Mouse (Mus musculus) ovary, postnatal 14 days (tissue): ENCODE measurements around the gene Slc44a3.

Experiments
- DNase-seq: peaks from one replicate; pipeline ENCODE4 v3.0.0; 2022; ENCODE audit warnings: low spot score

Gene Slc44a3

GRCm38 (mm10) chr3:121500734-121501133 is 31.5 kb downstream of the Slc44a3 start:
- no peak for DNase-seq

GRCm38 (mm10) chr3:121500225-121500624 is 32.0 kb downstream of the Slc44a3 start:
- DNase-seq = peak; percentile 74

GRCm38 (mm10) chr3:121493997-121494421 is 38.2 kb downstream of the Slc44a3 start:
- no peak for DNase-seq

- no peak for DNase-seq
These were observed 40.2 kb downstream of the Slc44a3 start for GRCm38 (mm10) chr3:121492026-121492425.

- no peak for DNase-seq
These were observed 41.3 kb downstream of the Slc44a3 start for GRCm38 (mm10) chr3:121490941-121491340.

- no peak for DNase-seq
These were observed 42.6 kb downstream of the Slc44a3 start for GRCm38 (mm10) chr3:121489462-121490118.

- DNase-seq = no peak
These were observed 47.0 kb downstream of the Slc44a3 start for GRCm38 (mm10) chr3:121485201-121485600.

- no peak for DNase-seq
These were observed 48.7 kb downstream of the Slc44a3 start for GRCm38 (mm10) chr3:121483266-121484161.

- DNase-seq = no peak
These were observed 50.6 kb downstream of the Slc44a3 start for GRCm38 (mm10) chr3:121481564-121481963.

GRCm38 (mm10) chr3:121480961-121481436 is 51.2 kb downstream of the Slc44a3 start:
- no peak for DNase-seq

GRCm38 (mm10) chr3:121480030-121480960 is 51.9 kb downstream of the Slc44a3 start:
- DNase-seq = no peak

GRCm38 (mm10) chr3:121474738-121475137 is 57.5 kb downstream of the Slc44a3 start:
- no peak for DNase-seq

- no peak for DNase-seq
These were observed 60.5 kb downstream of the Slc44a3 start for GRCm38 (mm10) chr3:121471703-121472102.

GRCm38 (mm10) chr3:121469185-121469975 is 62.8 kb downstream of the Slc44a3 start:
- DNase-seq = peak; percentile 34

- DNase-seq = no peak
These were observed 64.1 kb downstream of the Slc44a3 start for GRCm38 (mm10) chr3:121468136-121468535.

- DNase-seq = no peak
These were observed 65.1 kb downstream of the Slc44a3 start for GRCm38 (mm10) chr3:121467094-121467552.

- DNase-seq = no peak
These were observed 66.4 kb downstream of the Slc44a3 start for GRCm38 (mm10) chr3:121465795-121466194.

- DNase-seq = no peak
These were observed 67.4 kb downstream of the Slc44a3 start for GRCm38 (mm10) chr3:121464733-121465305.

- no peak for DNase-seq
These were observed 69.4 kb downstream of the Slc44a3 start for GRCm38 (mm10) chr3:121462782-121463181.

- no peak for DNase-seq
These were observed 70.7 kb downstream of the Slc44a3 start for GRCm38 (mm10) chr3:121461477-121461876.
